Mouse (Mus musculus): ENCODE data around the gene Rab23. TPM values are rescaled to one million over a fixed set of nuclear protein-coding genes. Genes with fewer than 3 reads are reported as not detected.

The Rab23 gene
- polyA plus RNA-seq, 2 experiments, result 24.6 to 28.9 TPM

- no peak overlapping the region for H3K27ac ChIP-seq (replicated peaks; ENCODE audit: low read depth, low read length)
- no peak for DNase-seq (ENCODE audit: low spot score)
- 59% methylated on average over 2 of the region's 2 CpGs for WGBS
- peaks cover 50% of the 10 kb centered on the region for H3K36me3 ChIP-seq (ENCODE audit: control insufficient read depth, insufficient read depth, low read length)
- no peak overlapping the region for H3K9ac ChIP-seq (ENCODE audit: low read depth, low read length, severe bottlenecking)
- H3K27me3 ChIP-seq (ENCODE audit: control insufficient read depth, insufficient read depth, low read length), result no peaks in the 10 kb centered on the region
- no peak overlapping the region for H3K4me3 ChIP-seq (replicated peaks; ENCODE audit: low read length)
- no peaks in the 10 kb centered on the region for H3K4me1 ChIP-seq (ENCODE audit: control insufficient read depth, insufficient read depth, low read length)
- H3K9me3 ChIP-seq (ENCODE audit: control insufficient read depth, low read length), result no peaks in the 10 kb centered on the region
- no peak overlapping the region for H3K4me2 ChIP-seq (replicated peaks; ENCODE audit: low read depth, low read length, severe bottlenecking)
- TF ChIP-seq POLR2A (IDR thresholded peaks at IDR 0.05; ENCODE audit: borderline replicate concordance, extremely low read depth, insufficient read depth, insufficient read length), result no peak
- ATAC-seq (ENCODE audit: low FRiP score, low read depth), result no peak
Measured at GRCm38 (mm10) chr1:33763826-33764225, 44.1 kb downstream of the Rab23 start.

GRCm38 (mm10) chr1:33765468-33766080, 45.9 kb downstream of the Rab23 start:
- no peak overlapping the region for H3K9ac ChIP-seq (ENCODE audit: low read depth, low read length, severe bottlenecking)
- no peak overlapping the region for H3K4me2 ChIP-seq (replicated peaks; ENCODE audit: low read depth, low read length, severe bottlenecking)
- TF ChIP-seq POLR2A (IDR thresholded peaks at IDR 0.05; ENCODE audit: borderline replicate concordance, extremely low read depth, insufficient read depth, insufficient read length), result no peak
- H3K4me3 ChIP-seq (replicated peaks; ENCODE audit: low read length), result no peak overlapping the region
- WGBS, result 88% methylated on average over 11 of the region's 11 CpGs
- ATAC-seq (ENCODE audit: low FRiP score, low read depth) (no peak), DNase-seq (ENCODE audit: low spot score) (no peak)
- H3K27me3 ChIP-seq (ENCODE audit: control insufficient read depth, insufficient read depth, low read length), result no peaks in the 10 kb centered on the region
- no peak overlapping the region for H3K27ac ChIP-seq (replicated peaks; ENCODE audit: low read depth, low read length)
- H3K9me3 ChIP-seq (ENCODE audit: control insufficient read depth, low read length), result no peaks in the 10 kb centered on the region
- no peaks in the 10 kb centered on the region for H3K4me1 ChIP-seq (ENCODE audit: control insufficient read depth, insufficient read depth, low read length)
- H3K36me3 ChIP-seq (ENCODE audit: control insufficient read depth, insufficient read depth, low read length), result peaks cover 64% of the 10 kb centered on the region

GRCm38 (mm10) chr1:33766520-33767508, 47.1 kb downstream of the Rab23 start:
- H3K27me3 ChIP-seq (ENCODE audit: control insufficient read depth, insufficient read depth, low read length), result no peaks in the 10 kb centered on the region
- no peak for TF ChIP-seq POLR2A (IDR thresholded peaks at IDR 0.05; ENCODE audit: borderline replicate concordance, extremely low read depth, insufficient read depth, insufficient read length)
- no peak overlapping the region for H3K4me2 ChIP-seq (replicated peaks; ENCODE audit: low read depth, low read length, severe bottlenecking)
- peaks cover 68% of the 10 kb centered on the region for H3K36me3 ChIP-seq (ENCODE audit: control insufficient read depth, insufficient read depth, low read length)
- H3K27ac ChIP-seq (replicated peaks; ENCODE audit: low read depth, low read length), result no peak overlapping the region
- no peak overlapping the region for H3K9ac ChIP-seq (ENCODE audit: low read depth, low read length, severe bottlenecking)
- H3K4me1 ChIP-seq (ENCODE audit: control insufficient read depth, insufficient read depth, low read length), result no peaks in the 10 kb centered on the region
- no peaks in the 10 kb centered on the region for H3K9me3 ChIP-seq (ENCODE audit: control insufficient read depth, low read length)
- ATAC-seq (ENCODE audit: low FRiP score, low read depth) (no peak), DNase-seq (ENCODE audit: low spot score) (no peak)
- no peak overlapping the region for H3K4me3 ChIP-seq (replicated peaks; ENCODE audit: low read length)
- 78% methylated on average over 16 of the region's 16 CpGs for WGBS

- no peak overlapping the region for H3K27ac ChIP-seq (replicated peaks; ENCODE audit: low read depth, low read length)
- H3K9me3 ChIP-seq (ENCODE audit: control insufficient read depth, low read length), result no peaks in the 10 kb centered on the region
- no peak overlapping the region for H3K4me2 ChIP-seq (replicated peaks; ENCODE audit: low read depth, low read length, severe bottlenecking)
- ATAC-seq (ENCODE audit: low FRiP score, low read depth) (no peak), DNase-seq (ENCODE audit: low spot score) (no peak)
- H3K9ac ChIP-seq (ENCODE audit: low read depth, low read length, severe bottlenecking), result no peak overlapping the region
- 88% methylated on average over 1 of the region's 1 CpGs for WGBS
- H3K36me3 ChIP-seq (ENCODE audit: control insufficient read depth, insufficient read depth, low read length), result peaks cover 71% of the 10 kb centered on the region
- H3K4me3 ChIP-seq (replicated peaks; ENCODE audit: low read length), result no peak overlapping the region
- H3K27me3 ChIP-seq (ENCODE audit: control insufficient read depth, insufficient read depth, low read length), result no peaks in the 10 kb centered on the region
- no peaks in the 10 kb centered on the region for H3K4me1 ChIP-seq (ENCODE audit: control insufficient read depth, insufficient read depth, low read length)
- no peak for TF ChIP-seq POLR2A (IDR thresholded peaks at IDR 0.05; ENCODE audit: borderline replicate concordance, extremely low read depth, insufficient read depth, insufficient read length)
Measured at GRCm38 (mm10) chr1:33768091-33768787, 48.6 kb downstream of the Rab23 start.

DNA sequence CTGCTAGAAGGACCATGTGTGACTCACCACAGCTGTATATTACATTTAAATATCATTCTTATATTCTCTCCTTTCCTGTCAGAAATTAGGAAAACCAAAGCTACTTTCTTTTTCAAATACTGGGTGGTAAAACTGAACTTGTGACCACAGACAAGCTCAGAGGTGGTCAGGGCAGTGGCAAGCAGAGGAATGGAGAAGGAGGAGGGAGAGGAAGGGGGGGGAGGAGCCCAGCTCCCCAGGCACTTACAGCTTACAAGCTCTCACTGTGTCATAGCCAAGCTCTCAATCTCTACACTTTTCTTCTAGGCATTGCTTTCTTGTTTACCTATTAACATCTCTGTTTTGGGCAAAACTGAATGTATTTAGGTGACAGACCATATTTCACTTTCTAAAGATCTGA, 49.1 kb downstream of the Rab23 start:
- TF ChIP-seq POLR2A (IDR thresholded peaks at IDR 0.05; ENCODE audit: borderline replicate concordance, extremely low read depth, insufficient read depth, insufficient read length), result no peak
- Histone ChIP-seq H3K4me1 (ENCODE audit: control insufficient read depth, insufficient read depth, low read length) (no peaks in the 10 kb centered on the region), H3K9me3 (ENCODE audit: control insufficient read depth, low read length) (no peaks in the 10 kb centered on the region), H3K4me2 (replicated peaks; ENCODE audit: low read depth, low read length, severe bottlenecking) (no peak overlapping the region), H3K27ac (replicated peaks; ENCODE audit: low read depth, low read length) (no peak overlapping the region), H3K36me3 (ENCODE audit: control insufficient read depth, insufficient read depth, low read length) (peaks cover 68% of the 10 kb centered on the region), H3K27me3 (ENCODE audit: control insufficient read depth, insufficient read depth, low read length) (no peaks in the 10 kb centered on the region), H3K9ac (ENCODE audit: low read depth, low read length, severe bottlenecking) (no peak overlapping the region), H3K4me3 (replicated peaks; ENCODE audit: low read length) (no peak overlapping the region)
- ATAC-seq (ENCODE audit: low FRiP score, low read depth), result no peak
- DNase-seq (ENCODE audit: low spot score), result no peak

Data from limb, embryonic 14.5 days (tissue).